Mouse (Mus musculus) forebrain, embryonic 14.5 days (tissue): Measurements from ENCODE around the gene Cetn3. TPM values are rescaled to one million over a fixed set of nuclear protein-coding genes. Genes with fewer than 3 reads are reported as not detected.

Source experiments
- ATAC-seq: fragments of 200-750 bp; cut with Nextera tagmentation; 2 replicates; pipeline ENCODE4 v1.8.0; 2017; ENCODE audit warnings: mild to moderate bottlenecking, moderate library complexity
- DNase-seq: peaks from one replicate; pipeline ENCODE4 v3.0.0-alpha.2; 2015; ENCODE audit warnings: low spot score
- H3K27ac ChIP-seq: fragments of 300-500 bp; sonication (generic); 2 replicates; pipeline ENCODE4 v1.5.1; 2014; ENCODE audit warnings: low read depth, mild to moderate bottlenecking, control low read depth, low read length, moderate library complexity
- H3K27me3 ChIP-seq: fragments of 300-500 bp; sonication (generic); replicated peaks from 2 replicates; pipeline ENCODE4 v1.6.1; 2014; ENCODE audit warnings: low read length, control low read depth, mixed read lengths; ENCODE audit not compliant: control insufficient read depth, insufficient read depth
- H3K36me3 ChIP-seq: fragments of 300-500 bp; sonication (generic); 2 replicates; pipeline ENCODE4 v1.6.1; 2014; ENCODE audit warnings: low read length, control low read depth; ENCODE audit not compliant: control insufficient read depth, insufficient read depth
- H3K4me1 ChIP-seq: fragments of 300-500 bp; sonication (generic); 2 replicates; pipeline ENCODE4 v1.6.1; 2014; ENCODE audit warnings: antibody characterized with exemption, low read length, control low read depth; ENCODE audit not compliant: control insufficient read depth, insufficient read depth
- H3K4me2 ChIP-seq: fragments of 300-500 bp; sonication (generic); 2 replicates; pipeline ENCODE4 v1.6.1; 2014; ENCODE audit warnings: mild to moderate bottlenecking, control low read depth, low read length
- H3K4me3 ChIP-seq: fragments of 300-500 bp; sonication (generic); 2 replicates; pipeline ENCODE4 v1.5.1; 2014; ENCODE audit warnings: low read depth, low read length, control low read depth
- H3K9ac ChIP-seq: fragments of 300-500 bp; sonication (generic); 2 replicates; pipeline ENCODE4 v1.6.1; 2014; ENCODE audit warnings: mild to moderate bottlenecking, low read length, control low read depth, moderate library complexity
- H3K9me3 ChIP-seq: fragments of 300-500 bp; sonication (generic); replicated peaks from 2 replicates; pipeline ENCODE4 v1.6.1; 2016; ENCODE audit warnings: low read length, control low read depth, mixed read lengths; ENCODE audit not compliant: control insufficient read depth
- whole genome bisulfite sequencing: fragments of 180-500 bp; shearing (Covaris S2); extraction: QIAGEN DNeasy Blood & Tissue Kit; methylation state at CpG from one replicate; pipeline ENCODE4 v1.1.7; 2014; 5-methylcytosine and 5-hydroxymethylcytosine counted together
- polyA plus RNA-seq: library from polyadenylated mRNA; unstranded; fragments of >200 nt; fragmentation: Nextera tagmentation; extraction: Ambion mirVana; gene quantifications from 2 replicates; pipeline ENCODE4 v1.2.1, GENCODE M21; 2014

Gene Cetn3
- 301 and 315 TPM in 2 replicates for polyA plus RNA-seq

GRCm38 (mm10) chr13:81782971-81783404, at the start of gene Cetn3:
Cetn3 (plus strand) TSS chr13:81783077.
- WGBS = under 1% methylated on average over 29 of the region's 29 CpGs
- peak within 1 kb of the TSS; percentile 69 for H3K4me3 ChIP-seq
- H3K36me3 ChIP-seq = peaks cover 9% of the 10 kb centered on the region; the same call in 1 of the 2 replicates
- peak within 1 kb of the TSS; percentile 99 for H3K27ac ChIP-seq
- peaks cover 15% of the 10 kb centered on the region for H3K4me1 ChIP-seq
- peak within 1 kb of the TSS; percentile 89 for H3K9ac ChIP-seq
- H3K9me3 ChIP-seq = no peaks in the 10 kb centered on the region
- no peaks in the 10 kb centered on the region for H3K27me3 ChIP-seq
- DNase-seq (peak; percentile 99), ATAC-seq (peak; percentile 93)
- peak within 1 kb of the TSS; percentile 64 for H3K4me2 ChIP-seq

GRCm38 (mm10) chr13:81736606-81737005, 46.3 kb upstream of the Cetn3 start:
- no peak overlapping the region for H3K27ac ChIP-seq
- H3K4me2 ChIP-seq = no peak overlapping the region
- no peaks in the 10 kb centered on the region for H3K27me3 ChIP-seq
- no peaks in the 10 kb centered on the region for H3K4me1 ChIP-seq
- no peak for ATAC-seq
- no peaks in the 10 kb centered on the region for H3K36me3 ChIP-seq
- no peaks in the 10 kb centered on the region for H3K9me3 ChIP-seq
- H3K9ac ChIP-seq = no peak overlapping the region
- WGBS = 88% methylated on average over 5 of the region's 5 CpGs
- DNase-seq = no peak
- H3K4me3 ChIP-seq = no peak overlapping the region

DNA sequence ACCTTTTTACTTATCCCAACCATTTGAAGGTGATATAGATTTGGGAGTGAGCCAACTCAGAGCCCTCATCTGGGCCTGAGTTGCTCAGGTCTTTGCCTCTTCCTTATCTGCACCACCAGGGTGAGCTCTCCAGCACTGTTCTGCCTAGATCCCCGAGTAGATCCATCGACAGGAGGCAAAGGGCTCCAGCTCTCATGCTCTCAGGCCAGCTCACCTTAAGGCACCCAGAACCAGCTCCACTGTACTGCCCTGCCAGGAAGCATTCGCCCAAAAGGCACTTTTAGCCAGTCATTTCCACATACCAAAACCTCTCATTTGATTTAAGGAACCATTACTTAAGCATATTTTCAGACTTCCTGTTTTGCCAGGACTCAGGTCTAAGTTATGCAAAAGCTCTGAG, 42.0 kb upstream of the Cetn3 start:
- no peak overlapping the region for H3K4me2 ChIP-seq
- no peaks in the 10 kb centered on the region for H3K4me1 ChIP-seq
- 58% methylated on average over 3 of the region's 3 CpGs for WGBS
- no peak overlapping the region for H3K27ac ChIP-seq
- H3K27me3 ChIP-seq = no peaks in the 10 kb centered on the region
- no peaks in the 10 kb centered on the region for H3K9me3 ChIP-seq
- no peak overlapping the region for H3K9ac ChIP-seq
- no peak overlapping the region for H3K4me3 ChIP-seq
- no peak for DNase-seq
- ATAC-seq = no peak
- no peaks in the 10 kb centered on the region for H3K36me3 ChIP-seq

DNA sequence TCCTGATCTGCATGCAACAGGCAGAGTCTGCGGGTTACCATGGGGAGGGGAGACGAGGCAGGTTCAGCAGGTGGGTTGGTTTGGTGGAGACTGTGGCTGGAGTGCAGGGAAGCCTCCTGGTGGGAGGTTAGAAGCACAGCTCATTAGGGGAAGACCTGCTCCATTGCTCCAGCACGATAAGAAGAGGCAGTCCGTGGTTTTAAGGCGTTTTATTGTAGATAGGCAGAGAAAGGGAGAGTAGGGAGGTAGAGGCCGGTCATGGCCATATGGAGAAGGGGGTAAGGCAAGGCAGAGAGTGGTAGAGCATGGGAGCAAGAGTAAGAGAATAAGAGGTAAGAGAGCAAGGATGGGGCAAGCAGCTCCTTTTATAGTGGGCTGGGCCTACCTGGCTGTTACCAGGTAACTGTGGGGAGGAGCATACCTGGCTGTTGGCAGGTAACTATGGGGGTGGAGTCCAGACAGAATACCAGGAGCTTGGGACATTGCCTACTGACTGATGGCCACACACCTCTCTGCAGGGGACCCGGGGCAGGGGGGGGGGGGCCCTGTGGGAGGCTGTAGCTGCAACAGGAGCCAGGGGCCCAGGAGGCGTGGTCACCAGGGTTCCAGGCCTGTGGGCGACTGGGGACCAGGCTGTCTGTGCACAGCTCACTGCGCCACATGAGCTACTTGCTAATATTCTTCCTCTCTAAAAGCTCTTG, 39.3 kb upstream of the Cetn3 start:
- DNase-seq (no peak), ATAC-seq (no peak)
- Histone ChIP-seq H3K4me2 (no peak overlapping the region), H3K9me3 (peaks cover 2% of the 10 kb centered on the region; the same call in 1 of the 2 replicates), H3K4me3 (no peak overlapping the region), H3K27ac (no peak overlapping the region), H3K4me1 (no peaks in the 10 kb centered on the region), H3K36me3 (no peaks in the 10 kb centered on the region), H3K27me3 (no peaks in the 10 kb centered on the region), H3K9ac (no peak overlapping the region)
- 43% methylated on average over 10 of the region's 10 CpGs for WGBS

DNA sequence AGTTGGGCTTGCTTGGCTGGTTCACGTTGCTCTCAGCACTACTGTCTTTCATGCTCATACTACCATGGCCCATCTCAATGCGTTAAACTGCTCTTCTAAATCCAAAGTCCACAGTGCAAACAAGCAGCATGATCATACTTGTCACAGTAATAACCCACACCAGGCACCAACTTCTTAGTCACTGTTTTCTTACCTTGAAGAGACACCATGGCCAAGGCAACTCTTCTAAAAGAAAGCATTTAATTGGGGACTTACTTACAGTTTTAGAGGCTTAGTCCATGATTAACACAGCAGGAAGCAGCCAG, 38.8 kb upstream of the Cetn3 start:
- Histone ChIP-seq H3K4me2 (no peak overlapping the region), H3K36me3 (no peaks in the 10 kb centered on the region), H3K4me3 (no peak overlapping the region), H3K27ac (no peak overlapping the region), H3K27me3 (no peaks in the 10 kb centered on the region), H3K9ac (no peak overlapping the region), H3K9me3 (peaks cover 2% of the 10 kb centered on the region; the same call in 1 of the 2 replicates), H3K4me1 (no peaks in the 10 kb centered on the region)
- no peak for ATAC-seq
- no peak for DNase-seq
- 32% methylated on average over 2 of the region's 2 CpGs for WGBS

DNA sequence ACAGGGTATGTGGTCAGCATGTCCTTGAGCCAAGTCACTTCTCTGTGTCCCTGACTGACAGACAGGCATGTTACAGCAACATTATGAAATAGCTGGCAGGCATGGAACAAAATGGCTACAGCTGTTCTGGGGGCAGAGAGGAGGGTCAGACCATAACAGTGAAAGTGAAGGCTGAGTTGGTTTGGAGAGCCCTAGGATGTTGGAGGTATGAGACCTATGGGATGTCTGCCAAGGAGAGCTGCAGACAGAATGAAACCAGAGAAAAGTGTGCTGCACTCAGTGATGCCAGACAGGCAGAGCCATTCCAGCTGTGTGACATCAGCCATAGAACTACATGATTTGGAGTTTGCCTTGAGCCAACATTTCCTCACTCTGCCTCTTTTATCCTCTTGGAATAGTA, 28.0 kb upstream of the Cetn3 start:
- no peaks in the 10 kb centered on the region for H3K27me3 ChIP-seq
- DNase-seq = no peak
- H3K9me3 ChIP-seq = no peaks in the 10 kb centered on the region
- no peak overlapping the region for H3K27ac ChIP-seq
- H3K36me3 ChIP-seq = no peaks in the 10 kb centered on the region
- H3K4me3 ChIP-seq = no peak overlapping the region
- ATAC-seq = no peak
- no peak overlapping the region for H3K4me2 ChIP-seq
- H3K4me1 ChIP-seq = no peaks in the 10 kb centered on the region
- no peak overlapping the region for H3K9ac ChIP-seq

- no peaks in the 10 kb centered on the region for H3K9me3 ChIP-seq
- WGBS = 94% methylated on average over 1 of the region's 1 CpGs
- no peak for ATAC-seq
- DNase-seq = no peak
- H3K27me3 ChIP-seq = no peaks in the 10 kb centered on the region
- H3K27ac ChIP-seq = no peak overlapping the region
- no peaks in the 10 kb centered on the region for H3K36me3 ChIP-seq
- no peak overlapping the region for H3K9ac ChIP-seq
- no peaks in the 10 kb centered on the region for H3K4me1 ChIP-seq
- H3K4me2 ChIP-seq = no peak overlapping the region
- no peak overlapping the region for H3K4me3 ChIP-seq
Measured at GRCm38 (mm10) chr13:81755324-81755723, 27.6 kb upstream of the Cetn3 start.

DNA sequence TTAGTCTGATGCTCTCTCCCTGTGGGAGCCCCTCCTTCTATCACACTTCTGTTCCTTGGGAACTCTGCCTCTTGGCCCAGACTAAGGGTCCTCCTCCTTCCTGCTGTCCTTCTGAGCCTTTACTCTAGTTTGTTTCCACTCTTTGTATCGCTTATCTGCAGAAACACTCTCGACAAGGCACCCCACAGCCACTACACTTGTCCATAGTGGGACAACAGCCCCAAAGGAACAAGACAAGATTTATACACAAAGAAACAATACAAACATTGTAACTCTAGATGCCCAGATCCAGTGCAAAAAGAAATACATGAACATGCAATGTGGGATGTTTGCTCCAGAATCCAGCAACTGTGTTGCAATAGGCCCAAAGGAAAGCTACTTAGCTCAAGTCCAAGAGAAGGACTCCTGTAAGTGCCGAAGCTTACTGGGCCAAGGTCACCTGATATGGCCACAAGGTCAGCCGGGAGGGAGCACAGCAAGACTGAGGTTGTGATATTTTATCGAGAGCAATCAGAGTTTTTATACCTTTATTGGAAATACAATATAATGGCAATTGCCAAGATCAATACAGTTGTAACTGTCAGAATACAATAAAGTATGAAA, 25.7 kb upstream of the Cetn3 start:
- no peak for DNase-seq
- Histone ChIP-seq H3K4me2 (no peak overlapping the region), H3K9me3 (no peaks in the 10 kb centered on the region), H3K9ac (no peak overlapping the region), H3K4me1 (no peaks in the 10 kb centered on the region), H3K36me3 (no peaks in the 10 kb centered on the region), H3K27me3 (no peaks in the 10 kb centered on the region), H3K4me3 (no peak overlapping the region), H3K27ac (no peak overlapping the region)
- 91% methylated on average over 5 of the region's 5 CpGs for whole genome bisulfite sequencing
- no peak for ATAC-seq

DNA sequence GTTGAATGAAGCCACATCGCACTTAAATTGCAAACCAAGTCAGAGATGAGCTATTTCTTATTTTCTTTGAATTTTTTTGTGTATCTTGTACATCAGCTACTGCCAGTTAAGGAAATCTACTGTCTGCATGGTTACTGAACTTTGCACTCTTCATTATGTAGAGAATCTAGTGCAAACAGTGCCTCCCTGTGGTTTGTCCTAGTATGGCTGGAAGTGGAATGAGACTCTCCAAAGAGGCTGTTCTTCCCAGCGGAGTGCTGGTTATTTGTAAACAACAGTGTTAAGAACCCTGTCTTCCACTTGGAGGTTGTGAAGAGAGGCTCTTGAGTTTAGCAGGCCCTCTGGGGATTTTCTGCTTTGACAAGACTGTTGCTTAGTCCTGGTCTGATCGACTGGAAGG, 22.5 kb upstream of the Cetn3 start:
- H3K9ac ChIP-seq = no peak overlapping the region
- peak; percentile 65 for DNase-seq
- no peak overlapping the region for H3K4me3 ChIP-seq
- no peaks in the 10 kb centered on the region for H3K4me1 ChIP-seq
- no peak overlapping the region for H3K27ac ChIP-seq
- no peaks in the 10 kb centered on the region for H3K36me3 ChIP-seq
- WGBS = 26% methylated on average over 3 of the region's 3 CpGs
- H3K4me2 ChIP-seq = no peak overlapping the region
- H3K27me3 ChIP-seq = no peaks in the 10 kb centered on the region
- ATAC-seq = no peak
- H3K9me3 ChIP-seq = no peaks in the 10 kb centered on the region
